Mouse (Mus musculus) kidney, postnatal 14 days (tissue): ENCODE results near the gene Enpp6.

Source experiments
- DNase-seq: peaks from one replicate; pipeline ENCODE4 v3.0.0; 2022; ENCODE audit warnings: mixed read lengths

Enpp6 gene

GRCm38 (mm10) chr8:46986386-46987140, at the start of gene Enpp6:
Enpp6 (plus strand) TSS chr8:46986887.
- DNase-seq, result peak; percentile 62

- no peak for DNase-seq
Measured at GRCm38 (mm10) chr8:46938218-46938617, 48.5 kb upstream of the Enpp6 start.

GRCm38 (mm10) chr8:46941295-46941694, 45.4 kb upstream of the Enpp6 start:
- DNase-seq, result peak; percentile 84

- DNase-seq, result no peak
Measured at GRCm38 (mm10) chr8:46941731-46942650, 44.7 kb upstream of the Enpp6 start.

GRCm38 (mm10) chr8:46942651-46943024, 44.0 kb upstream of the Enpp6 start:
- DNase-seq, result no peak

- no peak for DNase-seq
Measured at GRCm38 (mm10) chr8:46943337-46943736, 43.4 kb upstream of the Enpp6 start.

- DNase-seq, result no peak
Measured at GRCm38 (mm10) chr8:46946181-46946580, 40.5 kb upstream of the Enpp6 start.

- no peak for DNase-seq
Measured at GRCm38 (mm10) chr8:46948091-46948757, 38.5 kb upstream of the Enpp6 start.

- DNase-seq, result peak; percentile 79
Measured at GRCm38 (mm10) chr8:46953472-46953871, 33.2 kb upstream of the Enpp6 start.

- DNase-seq, result no peak
Measured at GRCm38 (mm10) chr8:46962630-46963427, 23.9 kb upstream of the Enpp6 start.

GRCm38 (mm10) chr8:46963619-46964145, 23.0 kb upstream of the Enpp6 start:
- no peak for DNase-seq

- no peak for DNase-seq
Measured at GRCm38 (mm10) chr8:46965812-46966211, 20.9 kb upstream of the Enpp6 start.

- no peak for DNase-seq
Measured at GRCm38 (mm10) chr8:46968721-46969120, 18.0 kb upstream of the Enpp6 start.

- no peak for DNase-seq
Measured at GRCm38 (mm10) chr8:46969386-46969785, 17.3 kb upstream of the Enpp6 start.

GRCm38 (mm10) chr8:46977376-46977775, 9.3 kb upstream of the Enpp6 start:
- no peak for DNase-seq

- no peak for DNase-seq
Measured at GRCm38 (mm10) chr8:46982166-46982565, 4.5 kb upstream of the Enpp6 start.

- DNase-seq, result peak; percentile 82
Measured at GRCm38 (mm10) chr8:46982770-46983169, 3.9 kb upstream of the Enpp6 start.

GRCm38 (mm10) chr8:46984647-46985046, 2.0 kb upstream of the Enpp6 start:
- DNase-seq, result no peak

GRCm38 (mm10) chr8:46988366-46988765, 1.7 kb downstream of the Enpp6 start:
- DNase-seq, result no peak

GRCm38 (mm10) chr8:46991081-46991480, 4.4 kb downstream of the Enpp6 start:
- DNase-seq, result peak; percentile 21

GRCm38 (mm10) chr8:46992579-46992978, 5.9 kb downstream of the Enpp6 start:
- DNase-seq, result no peak
